Mouse (Mus musculus) kidney, adult 2 months (tissue): ENCODE results near the gene Hoxd3. TPM values are rescaled to one million over a fixed set of nuclear protein-coding genes. Genes with fewer than 3 reads are reported as not detected.

Experiments used
- DNase-seq: peaks from one replicate; pipeline ENCODE4 v3.0.0; 2021
- H3K27ac ChIP-seq: fragments of 200-500 bp; 2 replicates; pipeline ENCODE4 v1.5.1; 2012; ENCODE audit warnings: low read depth, low read length, control low read depth, inconsistent platforms; ENCODE audit not compliant: insufficient read depth
- H3K27me3 ChIP-seq: fragments of 200-500 bp; replicated peaks from 2 replicates; pipeline ENCODE4 v1.6.1; 2012; ENCODE audit warnings: mild to moderate bottlenecking, moderate library complexity, low read length, inconsistent platforms; ENCODE audit not compliant: control insufficient read depth, insufficient read depth
- H3K36me3 ChIP-seq: fragments of 200-500 bp; 2 replicates; pipeline ENCODE4 v1.6.1; 2012; ENCODE audit warnings: mild to moderate bottlenecking, moderate library complexity, low read length, inconsistent platforms; ENCODE audit not compliant: control insufficient read depth, insufficient read depth
- H3K4me1 ChIP-seq: fragments of 200-500 bp; 2 replicates; pipeline ENCODE4 v1.6.1; 2011; ENCODE audit warnings: low read length; ENCODE audit not compliant: control insufficient read depth, insufficient read depth
- H3K4me3 ChIP-seq: fragments of 200-500 bp; 2 replicates; pipeline ENCODE4 v1.5.1; 2011; ENCODE audit warnings: mild to moderate bottlenecking, low read depth, low read length, control low read depth; ENCODE audit not compliant: insufficient read depth
- CTCF ChIP-seq: fragments of 200-500 bp; conservative IDR thresholded peaks from 2 replicates; pipeline ENCODE4 v1.5.1; 2011; ENCODE audit warnings: low read depth, mild to moderate bottlenecking, control low read depth, low read length, moderate library complexity, mixed read lengths; ENCODE audit not compliant: insufficient read depth, insufficient read length
- POLR2A ChIP-seq: fragments of 200-500 bp; IDR thresholded peaks from one replicate; pipeline ENCODE4 v1.6.1; 2011; ENCODE audit warnings: low read depth, low read length, control low read depth
- WGBS: fragments of 180-500 bp; shearing (Covaris S2); methylation state at CpG from one replicate; pipeline ENCODE4 v1.1.7; 2018; 5-methylcytosine and 5-hydroxymethylcytosine counted together
- polyA plus RNA-seq: library from polyadenylated mRNA; depleted of rRNA; stranded (reverse); fragments of >200 nt; gene quantifications from 2 replicates; pipeline ENCODE4 v1.2.3, GENCODE M21; 2012

Gene Hoxd3
- polyA plus RNA-seq, 1 experiment, result 10.7 TPM

DNA sequence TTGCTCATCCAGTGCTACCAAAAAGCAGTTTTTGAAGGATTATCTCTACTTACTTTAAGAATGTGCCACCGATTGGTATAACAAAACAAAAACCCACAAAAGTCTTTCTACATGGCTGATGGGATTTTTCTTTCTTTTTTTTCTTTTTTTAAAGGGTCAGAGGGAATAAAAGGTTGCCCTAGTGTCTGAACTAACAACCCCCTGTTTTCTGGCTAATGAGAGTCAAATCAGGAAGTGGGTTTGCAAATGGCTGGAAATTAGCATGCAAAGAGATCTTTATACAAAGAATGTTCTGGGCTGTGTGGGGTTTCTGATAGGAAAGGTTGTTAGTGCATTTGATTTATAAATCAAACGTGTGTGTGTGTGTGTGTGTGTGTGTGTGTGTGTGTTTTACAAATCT, 8.7 kb downstream of the Hoxd3 start:
- Histone ChIP-seq H3K27ac (no peak overlapping the region), H3K27me3 (no peaks in the 10 kb centered on the region), H3K4me1 (peaks cover 21% of the 10 kb centered on the region; the same call in 1 of the 2 replicates), H3K36me3 (no peaks in the 10 kb centered on the region), H3K4me3 (no peak overlapping the region)
- no peak for DNase-seq
- no peak for TF ChIP-seq POLR2A
- no peak for TF ChIP-seq CTCF
- 56% methylated on average over 2 of the region's 2 CpGs for WGBS

GRCm38 (mm10) chr2:74720955-74721491, 9.3 kb downstream of the Hoxd3 start:
- Histone ChIP-seq H3K27me3 (no peaks in the 10 kb centered on the region), H3K36me3 (no peaks in the 10 kb centered on the region), H3K27ac (no peak overlapping the region), H3K4me3 (no peak overlapping the region), H3K4me1 (peaks cover 24% of the 10 kb centered on the region; the same call in 1 of the 2 replicates)
- 57% methylated on average over 5 of the region's 5 CpGs for WGBS
- DNase-seq, result no peak
- TF ChIP-seq POLR2A (no peak), CTCF (no peak)

GRCm38 (mm10) chr2:74721882-74722281, 10.2 kb downstream of the Hoxd3 start:
- no peaks in the 10 kb centered on the region for H3K27me3 ChIP-seq
- peak; percentile 49 for DNase-seq
- no peak for TF ChIP-seq CTCF
- TF ChIP-seq POLR2A, result no peak
- H3K36me3 ChIP-seq, result no peaks in the 10 kb centered on the region
- peaks cover 27% of the 10 kb centered on the region; the same call in 1 of the 2 replicates for H3K4me1 ChIP-seq
- 30% methylated on average over 6 of the region's 6 CpGs for WGBS
- H3K4me3 ChIP-seq, result no peak overlapping the region
- H3K27ac ChIP-seq, result no peak overlapping the region

DNA sequence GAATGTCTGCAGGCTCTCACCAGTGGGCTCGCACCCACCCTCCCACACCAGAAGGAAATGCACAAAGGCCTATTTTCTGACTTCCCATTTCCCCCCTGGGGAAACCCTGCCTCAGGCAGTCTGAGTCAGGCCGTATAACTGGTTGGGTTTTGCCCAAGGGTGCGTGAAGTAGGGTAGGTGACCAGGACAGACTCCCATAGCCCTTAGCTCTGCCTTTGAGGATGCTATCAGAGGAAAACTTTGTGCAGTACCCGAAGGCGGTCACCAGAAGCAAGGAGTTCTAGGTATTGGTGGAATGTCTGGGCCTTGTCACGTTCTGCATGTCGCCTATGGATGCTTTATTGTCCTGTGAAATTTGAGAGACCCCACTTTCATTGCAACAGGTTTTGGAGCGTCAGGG, 11.2 kb downstream of the Hoxd3 start:
- no peak overlapping the region for H3K27ac ChIP-seq
- WGBS, result 75% methylated on average over 8 of the region's 8 CpGs

GRCm38 (mm10) chr2:74724244-74725015, 12.7 kb downstream of the Hoxd3 start:
- TF ChIP-seq POLR2A (no peak), CTCF (no peak)
- 49% methylated on average over 7 of the region's 7 CpGs for WGBS
- peak; percentile 81 for DNase-seq
- Histone ChIP-seq H3K4me3 (no peak overlapping the region), H3K36me3 (no peaks in the 10 kb centered on the region), H3K27me3 (no peaks in the 10 kb centered on the region), H3K27ac (no peak overlapping the region), H3K4me1 (peaks cover 26% of the 10 kb centered on the region; the same call in 1 of the 2 replicates)

More for the DNA sequence above, 11.2 kb downstream of the Hoxd3 start:
- Histone ChIP-seq H3K36me3 (no peaks in the 10 kb centered on the region), H3K4me1 (peaks cover 27% of the 10 kb centered on the region; the same call in 1 of the 2 replicates), H3K4me3 (no peak overlapping the region), H3K27me3 (no peaks in the 10 kb centered on the region)
- TF ChIP-seq POLR2A (no peak), CTCF (no peak)
- DNase-seq, result no peak

DNA sequence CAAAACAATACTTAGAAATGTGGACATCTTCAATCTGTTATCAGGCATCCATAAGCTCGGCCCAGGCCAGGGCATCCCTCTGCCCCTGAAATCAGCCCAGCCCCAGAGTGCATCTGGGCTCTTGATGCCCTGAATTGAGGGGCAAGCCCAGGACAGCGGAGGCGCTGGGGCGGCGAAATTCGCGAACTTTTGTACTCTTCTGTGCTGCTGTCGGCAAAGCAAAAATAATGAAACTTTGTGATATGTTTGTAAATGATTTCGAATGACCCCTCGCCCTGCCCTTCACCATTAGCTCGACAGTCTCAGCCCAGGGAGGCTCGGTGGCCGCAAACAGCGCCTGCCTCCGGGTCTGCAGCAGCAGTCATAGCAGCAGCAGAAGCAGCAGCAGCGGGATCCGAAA, 13.4 kb downstream of the Hoxd3 start:
- peaks cover 24% of the 10 kb centered on the region; the same call in 1 of the 2 replicates for H3K4me1 ChIP-seq
- H3K27ac ChIP-seq, result no peak overlapping the region
- H3K4me3 ChIP-seq, result no peak overlapping the region
- no peak for TF ChIP-seq POLR2A
- TF ChIP-seq CTCF, result no peak
- WGBS, result 60% methylated on average over 17 of the region's 17 CpGs
- H3K27me3 ChIP-seq, result no peaks in the 10 kb centered on the region
- no peaks in the 10 kb centered on the region for H3K36me3 ChIP-seq
- DNase-seq, result no peak

GRCm38 (mm10) chr2:74726551-74726950, 14.8 kb downstream of the Hoxd3 start, which contains the start of gene Gm28230:
TSS of gene Gm28230 (plus strand) at chr2:74726728.
- Histone ChIP-seq H3K4me1 (peaks cover 16% of the 10 kb centered on the region; the same call in 1 of the 2 replicates), H3K27me3 (no peaks in the 10 kb centered on the region), H3K27ac (no peak within 1 kb of the TSS), H3K4me3 (peak within 1 kb of the TSS; percentile 40), H3K36me3 (no peaks in the 10 kb centered on the region)
- TF ChIP-seq CTCF, result no peak
- no peak for TF ChIP-seq POLR2A
- 41% methylated on average over 5 of the region's 5 CpGs for WGBS
- DNase-seq, result peak; percentile 93
